Mouse (Mus musculus) midbrain, embryonic 10.5 days (tissue): ENCODE measurements around the gene Sigmar1. TPM values are rescaled to one million over a fixed set of nuclear protein-coding genes. Genes with fewer than 3 reads are reported as not detected.
A peak's percentile ranks its signal among the peaks of the same experiment; 100 is the strongest.

Experiments used
- DNase-seq: peaks from one replicate; pipeline ENCODE4 v3.0.0-alpha.2; 2017; ENCODE audit warnings: low spot score
- H3K27ac ChIP-seq: fragments of 300-500 bp; sonication (generic); replicated peaks from 2 replicates; pipeline ENCODE4 v1.5.1; 2016; ENCODE audit warnings: mild to moderate bottlenecking
- H3K27me3 ChIP-seq: fragments of 300-500 bp; sonication (generic); 2 replicates; pipeline ENCODE4 v1.6.1; 2016; ENCODE audit warnings: low read depth, mild to moderate bottlenecking; ENCODE audit not compliant: poor library complexity, severe bottlenecking
- H3K36me3 ChIP-seq: fragments of 300-500 bp; sonication (generic); 2 replicates; pipeline ENCODE4 v1.6.1; 2016; ENCODE audit warnings: mild to moderate bottlenecking, moderate library complexity
- H3K4me1 ChIP-seq: fragments of 300-500 bp; sonication (generic); 2 replicates; pipeline ENCODE4 v1.6.1; 2016
- H3K4me3 ChIP-seq: fragments of 300-500 bp; sonication (generic); 2 replicates; pipeline ENCODE4 v1.5.1; 2016; ENCODE audit warnings: mild to moderate bottlenecking, moderate library complexity
- H3K9me3 ChIP-seq: fragments of 300-500 bp; sonication (generic); replicated peaks from 2 replicates; pipeline ENCODE4 v1.6.1; 2016; ENCODE audit warnings: mild to moderate bottlenecking
- WGBS: fragments of 180-500 bp; shearing (Covaris S2); methylation state at CpG from one replicate; pipeline ENCODE4 v1.1.7; 2016; 5-methylcytosine and 5-hydroxymethylcytosine counted together
- polyA plus RNA-seq: library from polyadenylated mRNA; unstranded; fragments of >200 nt; fragmentation: Nextera tagmentation; extraction: Ambion mirVana; gene quantifications from 2 replicates; pipeline ENCODE4 v1.2.1, GENCODE M21; 2016

The Sigmar1 gene
- polyA plus RNA-seq, 1 experiment from 2014 or later = 96.3 TPM

DNA sequence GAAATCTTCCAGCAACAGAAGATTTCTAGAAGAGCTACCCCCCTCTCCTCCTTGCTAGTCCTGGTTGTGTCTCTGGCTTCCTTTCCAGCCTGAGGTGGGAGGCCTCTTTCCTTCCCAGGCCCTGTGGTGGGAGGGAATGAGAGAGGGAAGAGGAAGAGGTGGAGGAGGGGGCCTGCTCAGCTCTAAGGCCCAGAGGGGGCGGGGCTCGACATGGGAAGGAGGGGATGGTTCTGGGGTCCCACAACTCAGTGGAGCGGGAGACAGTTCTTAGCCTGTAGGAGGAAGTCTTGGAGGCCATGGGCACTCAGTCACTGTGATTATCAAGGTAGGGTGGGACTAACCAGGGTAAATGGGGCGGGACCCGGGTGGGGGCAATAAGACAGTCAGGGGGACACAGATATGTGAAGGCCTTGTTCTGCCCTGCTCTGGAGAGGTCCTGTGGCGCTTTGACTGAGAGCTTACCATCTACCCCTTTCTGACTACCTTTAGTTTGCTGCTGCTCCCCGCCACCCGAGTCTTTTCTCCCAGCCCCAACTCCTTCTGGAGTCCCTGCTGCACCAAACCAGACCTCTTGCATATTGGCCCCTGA lies 6.2 kb upstream of the Sigmar1 start:
- WGBS = 33% methylated on average over 8 of the region's 8 CpGs
- peak overlapping the region; percentile 84 for H3K27ac ChIP-seq
- no peaks in the 10 kb centered on the region for H3K36me3 ChIP-seq
- H3K4me3 ChIP-seq = peak overlapping the region; percentile 24
- no peaks in the 10 kb centered on the region for H3K27me3 ChIP-seq
- DNase-seq = no peak
- no peaks in the 10 kb centered on the region for H3K9me3 ChIP-seq
- peaks cover 35% of the 10 kb centered on the region for H3K4me1 ChIP-seq

- Histone ChIP-seq H3K9me3 (no peaks in the 10 kb centered on the region), H3K36me3 (no peaks in the 10 kb centered on the region), H3K27me3 (no peaks in the 10 kb centered on the region), H3K4me3 (0 out of 2 replicates have a peak overlapping the region, but pooled peaks have one; percentile 24), H3K27ac (peak overlapping the region; percentile 84), H3K4me1 (peaks cover 35% of the 10 kb centered on the region)
- no peak for DNase-seq
Measured at GRCm38 (mm10) chr4:41761680-41762079, 5.7 kb upstream of the Sigmar1 start.

GRCm38 (mm10) chr4:41760911-41761310 lies 5.0 kb upstream of the Sigmar1 start:
- no peak for DNase-seq
- Histone ChIP-seq H3K27me3 (no peaks in the 10 kb centered on the region), H3K4me1 (peaks cover 42% of the 10 kb centered on the region), H3K27ac (peak overlapping the region; percentile 84), H3K4me3 (peak overlapping the region; percentile 57), H3K36me3 (no peaks in the 10 kb centered on the region), H3K9me3 (no peaks in the 10 kb centered on the region)
- WGBS = 87% methylated on average over 4 of the region's 4 CpGs

DNA sequence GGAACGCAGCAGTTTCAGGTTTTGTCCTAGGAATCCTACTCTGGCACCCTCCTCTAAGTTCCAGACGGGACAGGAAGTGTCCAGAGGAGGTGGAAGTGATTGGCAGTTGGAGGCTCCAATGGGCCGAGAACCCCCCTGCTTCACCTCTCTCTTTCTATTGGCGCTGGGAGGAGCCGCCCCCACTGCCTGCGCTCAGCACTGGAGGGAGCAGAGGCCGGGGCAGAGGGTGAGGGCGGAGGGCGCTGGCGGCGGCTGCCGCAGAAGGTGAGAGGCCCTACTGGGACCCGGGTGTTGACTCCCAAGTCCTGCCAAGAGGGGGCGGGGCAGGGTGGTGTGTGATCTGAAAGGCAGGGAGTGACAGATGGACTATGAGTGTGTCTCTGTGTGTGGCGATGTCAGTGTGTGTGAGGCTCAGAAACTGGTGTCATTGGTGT lies 4.3 kb upstream of the Sigmar1 start:
- DNase-seq = peak; percentile 88
- Histone ChIP-seq H3K4me3 (peak overlapping the region; percentile 57), H3K36me3 (no peaks in the 10 kb centered on the region), H3K27ac (peak overlapping the region; percentile 84), H3K9me3 (no peaks in the 10 kb centered on the region), H3K4me1 (peaks cover 48% of the 10 kb centered on the region), H3K27me3 (no peaks in the 10 kb centered on the region)
- WGBS = 2% methylated on average over 15 of the region's 15 CpGs

- Histone ChIP-seq H3K36me3 (no peaks in the 10 kb centered on the region), H3K27ac (peak overlapping the region; percentile 84), H3K9me3 (no peaks in the 10 kb centered on the region), H3K4me1 (peaks cover 54% of the 10 kb centered on the region), H3K4me3 (peak overlapping the region; percentile 57), H3K27me3 (no peaks in the 10 kb centered on the region)
- 39% methylated on average over 6 of the region's 6 CpGs for WGBS
- DNase-seq = no peak
Measured at GRCm38 (mm10) chr4:41759656-41760287, 3.8 kb upstream of the Sigmar1 start.

GRCm38 (mm10) chr4:41759206-41759605 lies 3.2 kb upstream of the Sigmar1 start:
- Histone ChIP-seq H3K27me3 (no peaks in the 10 kb centered on the region), H3K4me1 (peaks cover 56% of the 10 kb centered on the region), H3K9me3 (no peaks in the 10 kb centered on the region), H3K4me3 (no peak overlapping the region), H3K36me3 (no peaks in the 10 kb centered on the region), H3K27ac (no peak overlapping the region)
- DNase-seq = no peak
- 90% methylated on average over 9 of the region's 9 CpGs for WGBS

GRCm38 (mm10) chr4:41758701-41759100 lies 2.7 kb upstream of the Sigmar1 start:
- H3K27me3 ChIP-seq = no peaks in the 10 kb centered on the region
- no peak overlapping the region for H3K27ac ChIP-seq
- no peaks in the 10 kb centered on the region for H3K36me3 ChIP-seq
- no peak overlapping the region for H3K4me3 ChIP-seq
- DNase-seq = no peak
- H3K9me3 ChIP-seq = no peaks in the 10 kb centered on the region
- H3K4me1 ChIP-seq = peaks cover 56% of the 10 kb centered on the region
- WGBS = 93% methylated on average over 4 of the region's 4 CpGs

DNA sequence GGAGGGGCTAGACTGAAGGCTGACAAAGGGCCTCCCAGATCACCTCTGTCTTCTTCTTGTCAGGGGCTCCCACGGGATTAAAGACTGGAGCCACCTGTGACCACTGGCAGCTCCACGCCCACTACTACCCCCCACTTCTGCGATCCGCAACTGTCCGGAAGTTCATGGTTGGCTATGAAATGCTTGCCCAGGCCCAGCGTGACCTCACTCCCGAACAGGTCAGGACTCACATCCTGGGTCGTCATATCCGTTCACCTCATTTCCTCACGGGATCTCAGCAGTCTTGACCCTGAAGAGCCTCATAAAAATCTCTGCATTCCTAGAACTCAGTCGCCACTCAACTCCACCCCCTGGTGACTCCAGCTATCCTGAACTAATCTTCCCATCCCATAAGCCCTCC lies 2.1 kb upstream of the Sigmar1 start:
- Histone ChIP-seq H3K36me3 (no peaks in the 10 kb centered on the region), H3K4me3 (no peak overlapping the region), H3K4me1 (peaks cover 56% of the 10 kb centered on the region), H3K27me3 (no peaks in the 10 kb centered on the region), H3K9me3 (no peaks in the 10 kb centered on the region), H3K27ac (no peak overlapping the region)
- 89% methylated on average over 11 of the region's 11 CpGs for WGBS
- no peak for DNase-seq

DNA sequence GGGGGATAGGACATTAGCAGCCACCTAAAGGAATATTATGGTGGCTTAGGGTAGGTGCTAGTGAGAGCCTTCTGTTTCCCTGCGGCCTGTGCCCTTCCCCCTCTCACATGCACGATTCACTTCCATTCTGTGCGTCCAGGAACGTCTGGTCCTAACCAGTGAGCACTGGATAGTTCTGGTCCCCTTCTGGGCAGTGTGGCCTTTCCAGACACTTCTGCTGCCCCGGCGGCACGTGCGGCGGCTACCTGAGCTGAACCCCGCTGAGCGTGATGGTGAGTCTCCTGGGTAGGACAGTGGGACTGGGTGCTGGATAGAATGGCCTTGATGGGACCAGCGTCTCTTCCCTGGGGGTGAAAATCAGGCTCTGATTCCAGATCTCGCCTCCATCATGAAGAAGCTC lies 1.4 kb upstream of the Sigmar1 start:
- Histone ChIP-seq H3K36me3 (no peaks in the 10 kb centered on the region), H3K27ac (no peak overlapping the region), H3K4me1 (peaks cover 50% of the 10 kb centered on the region), H3K4me3 (no peak overlapping the region), H3K9me3 (no peaks in the 10 kb centered on the region), H3K27me3 (no peaks in the 10 kb centered on the region)
- WGBS = 95% methylated on average over 13 of the region's 13 CpGs
- no peak for DNase-seq

- WGBS = 81% methylated on average over 8 of the region's 8 CpGs
- no peaks in the 10 kb centered on the region for H3K27me3 ChIP-seq
- peak overlapping the region; percentile 86 for H3K27ac ChIP-seq
- H3K4me3 ChIP-seq = peak overlapping the region; percentile 80
- peaks cover 41% of the 10 kb centered on the region for H3K4me1 ChIP-seq
- no peaks in the 10 kb centered on the region for H3K9me3 ChIP-seq
- no peak for DNase-seq
- no peaks in the 10 kb centered on the region for H3K36me3 ChIP-seq
Measured at GRCm38 (mm10) chr4:41756440-41756839, 483 bp upstream of the Sigmar1 start.

- no peak for DNase-seq
- no peaks in the 10 kb centered on the region for H3K27me3 ChIP-seq
- H3K4me3 ChIP-seq = peak within 1 kb of the TSS; percentile 80
- no peaks in the 10 kb centered on the region for H3K9me3 ChIP-seq
- H3K36me3 ChIP-seq = no peaks in the 10 kb centered on the region
- peaks cover 25% of the 10 kb centered on the region for H3K4me1 ChIP-seq
- WGBS = 13% methylated on average over 14 of the region's 14 CpGs
- H3K27ac ChIP-seq = peak within 1 kb of the TSS; percentile 86
Measured at GRCm38 (mm10) chr4:41754797-41755337, 1.1 kb downstream of the Sigmar1 start, which contains the start of gene Galt. TSS of gene Galt (plus strand) at chr4:41755228.

GRCm38 (mm10) chr4:41745021-41745420 lies 10.9 kb downstream of the Sigmar1 start:
- WGBS = 68% methylated on average over 1 of the region's 1 CpGs
- Histone ChIP-seq H3K27ac (no peak overlapping the region), H3K9me3 (peaks cover 18% of the 10 kb centered on the region), H3K27me3 (no peaks in the 10 kb centered on the region), H3K36me3 (no peaks in the 10 kb centered on the region), H3K4me1 (peaks cover 18% of the 10 kb centered on the region), H3K4me3 (no peak overlapping the region)
- DNase-seq = no peak

DNA sequence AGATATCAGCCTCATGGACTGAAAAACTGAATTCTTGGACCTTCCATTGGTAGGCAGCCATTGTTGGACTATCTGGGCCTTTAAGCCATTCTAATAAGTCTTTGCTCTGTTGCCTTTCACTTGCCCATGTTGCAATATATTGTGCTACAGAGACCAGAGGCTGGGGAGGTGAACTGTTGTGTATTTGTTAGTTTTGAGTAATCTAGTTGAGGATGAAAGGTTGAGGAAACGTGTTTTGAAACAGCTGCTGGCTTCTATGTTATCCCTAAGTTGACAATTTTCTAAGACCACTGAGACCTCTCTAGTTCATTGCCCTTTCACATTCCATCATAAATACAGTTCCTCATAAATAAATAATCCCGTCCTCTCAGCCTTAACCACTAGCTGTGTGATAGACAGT lies 11.8 kb downstream of the Sigmar1 start:
- DNase-seq = no peak
- no peak overlapping the region for H3K4me3 ChIP-seq
- peaks cover 26% of the 10 kb centered on the region for H3K4me1 ChIP-seq
- no peak overlapping the region for H3K27ac ChIP-seq
- no peaks in the 10 kb centered on the region for H3K27me3 ChIP-seq
- WGBS = 72% methylated on average over 2 of the region's 2 CpGs
- H3K36me3 ChIP-seq = peaks cover 6% of the 10 kb centered on the region
- peaks cover 18% of the 10 kb centered on the region for H3K9me3 ChIP-seq
